ENCODE assay signal across 10 mouse cellular contexts in genomic region chr12:9581011-9581410, GRCm38 (mm10). TPM values are rescaled to one million over a fixed set of nuclear protein-coding genes. Genes with fewer than 3 reads are reported as not detected.
DNase-seq lines count a peak whose midpoint lies in the region; ATAC-seq lines count a peak whose summit lies in the region.
"Had no signal": no experiment of that assay in that cellular context is flagged by ENCODE, and none has a peak within 500 bp of the region (broad histone marks: within the 10 kb centered on the region; RNA-seq: fewer than 3 reads in every experiment).

No protein-coding gene starts in this region.

- peaks cover 44% of the 10 kb centered on the region for H3K4me1 ChIP-seq in forebrain, embryonic 10.5 days
- H3K4me1 ChIP-seq in forebrain, embryonic 14.5 days (ENCODE audit: control insufficient read depth, insufficient read depth, low read length), result peaks cover 2% of the 10 kb centered on the region; the same call in 1 of the 2 replicates
- H3K4me1 ChIP-seq in limb, embryonic 15.5 days, result peaks cover 47% of the 10 kb centered on the region
- peaks cover 9% of the 10 kb centered on the region; the same call in 1 of the 2 replicates for H3K4me1 ChIP-seq in stomach, embryonic 16.5 days (ENCODE audit: control insufficient read depth, insufficient read depth, low read length)

- WGBS in forebrain, embryonic 10.5 days, result under 1% methylated on average over 30 of the region's 30 CpGs
- 0% methylated on average over 30 of the region's 30 CpGs for WGBS in forebrain, embryonic 14.5 days
- WGBS in limb, embryonic 15.5 days, result 10% methylated on average over 30 of the region's 30 CpGs
- WGBS in stomach, embryonic 16.5 days, result 14% methylated on average over 30 of the region's 30 CpGs

- peak overlapping the region; percentile 34 for H3K4me3 ChIP-seq in forebrain, embryonic 10.5 days
- H3K4me3 ChIP-seq in forebrain, embryonic 14.5 days (ENCODE audit: low read depth, low read length), result no peak overlapping the region
- peak overlapping the region; percentile 27 for H3K4me3 ChIP-seq in limb, embryonic 15.5 days
- peak overlapping the region; percentile 32 for H3K4me3 ChIP-seq in stomach, embryonic 16.5 days (replicated peaks; ENCODE audit: low read length)

- DNase-seq in forebrain, embryonic 10.5 days (ENCODE audit: extremely low spot score, low spot score), result peak; percentile 49
- no peak for DNase-seq in forebrain, embryonic 14.5 days (ENCODE audit: low spot score)
- peak; percentile 53 for DNase-seq in testis, postnatal 10 days (ENCODE audit: low spot score)
- DNase-seq in testis, postnatal 14 days (ENCODE audit: low spot score), result no peak
- DNase-seq in urinary bladder, postnatal 4 days (ENCODE audit: low spot score in 2 of 2), result no peak
- DNase-seq in layer of hippocampus, adult 8-10 months (ENCODE audit: low spot score in 2 of 2), result no peak
- DNase-seq: adrenal gland, adult 8-10 months; kidney, adult 9 months had no signal

- H3K9me3 ChIP-seq in forebrain, embryonic 10.5 days, result no peaks in the 10 kb centered on the region
- H3K9me3 ChIP-seq in forebrain, embryonic 14.5 days (replicated peaks; ENCODE audit: control insufficient read depth, low read length), result no peaks in the 10 kb centered on the region
- H3K9me3 ChIP-seq in limb, embryonic 15.5 days, result no peaks in the 10 kb centered on the region
- no peaks in the 10 kb centered on the region for H3K9me3 ChIP-seq in stomach, embryonic 16.5 days (replicated peaks; ENCODE audit: control insufficient read depth, low read length)

- H3K27me3 ChIP-seq in forebrain, embryonic 10.5 days (ENCODE audit: poor library complexity, severe bottlenecking), result peaks cover 92% of the 10 kb centered on the region
- peaks cover 85% of the 10 kb centered on the region for H3K27me3 ChIP-seq in forebrain, embryonic 14.5 days (replicated peaks; ENCODE audit: control insufficient read depth, insufficient read depth, low read length)
- H3K27me3 ChIP-seq in limb, embryonic 15.5 days, result peaks cover 74% of the 10 kb centered on the region
- H3K27me3 ChIP-seq in stomach, embryonic 16.5 days (ENCODE audit: control insufficient read depth, insufficient read depth, low read length), result peaks cover 28% of the 10 kb centered on the region

- ATAC-seq in forebrain, embryonic 14.5 days, result no peak
- ATAC-seq in limb, embryonic 15.5 days (ENCODE audit: insufficient number of reproducible peaks, low FRiP score, low TSS enrichment, low read depth), result no peak
- no peak for ATAC-seq in stomach, embryonic 16.5 days (ENCODE audit: insufficient read depth, low FRiP score)

- H3K4me2 ChIP-seq in forebrain, embryonic 14.5 days (ENCODE audit: low read length), result no peak overlapping the region
- H3K4me2 ChIP-seq in limb, embryonic 15.5 days, result peak overlapping the region; percentile 75
- H3K4me2 ChIP-seq in stomach, embryonic 16.5 days (ENCODE audit: low read depth, low read length), result peak overlapping the region; percentile 57

- H3K9ac ChIP-seq in forebrain, embryonic 14.5 days (ENCODE audit: low read length), result no peak overlapping the region
- 0 out of 2 replicates have a peak overlapping the region, but pooled peaks have one; percentile 31 for H3K9ac ChIP-seq in limb, embryonic 15.5 days
- peak overlapping the region; percentile 32; the same call in 1 of the 2 replicates for H3K9ac ChIP-seq in stomach, embryonic 16.5 days (ENCODE audit: low read length)

- no peak overlapping the region for H3K27ac ChIP-seq in forebrain, embryonic 10.5 days
- H3K27ac ChIP-seq in forebrain, embryonic 14.5 days (ENCODE audit: low read depth, low read length), result no peak overlapping the region
- no peak overlapping the region for H3K27ac ChIP-seq in limb, embryonic 15.5 days
- H3K27ac ChIP-seq in stomach, embryonic 16.5 days (ENCODE audit: low read length), result no peak overlapping the region

- no peaks in the 10 kb centered on the region for H3K36me3 ChIP-seq in forebrain, embryonic 10.5 days (replicated peaks)
- H3K36me3 ChIP-seq in forebrain, embryonic 14.5 days (ENCODE audit: control insufficient read depth, insufficient read depth, low read length), result no peaks in the 10 kb centered on the region
- no peaks in the 10 kb centered on the region for H3K36me3 ChIP-seq in limb, embryonic 15.5 days
- H3K36me3 ChIP-seq in stomach, embryonic 16.5 days (ENCODE audit: control insufficient read depth, insufficient read depth, low read length), result no peaks in the 10 kb centered on the region

RNA-seq across cellular contexts. Expression of gene Osr1, which starts 11.1 kb away (rescaled TPM):
- polyA plus RNA-seq in forebrain, embryonic 10.5 days (2016; fragmentation: Nextera tagmentation; extraction: Ambion mirVana), result 2.3 and 3.4 TPM in 2 replicates
- 5.4 and 8.7 TPM in 2 replicates for polyA plus RNA-seq in forebrain, embryonic 14.5 days (2014; fragmentation: Nextera tagmentation; extraction: Ambion mirVana)
- polyA plus RNA-seq in limb, embryonic 15.5 days (2015; fragmentation: Nextera tagmentation; extraction: Ambion mirVana), result 68.9 and 73.4 TPM in 2 replicates
- 37.6 and 39.8 TPM in 2 replicates for polyA plus RNA-seq in stomach, embryonic 16.5 days (2015; fragmentation: Nextera tagmentation; extraction: Ambion mirVana)
- total RNA-seq in layer of hippocampus, adult 8-10 months (2022), result 1 to 10 TPM; 3.5 to 4.0 (median 3.6) TPM

Comparison
In these comparisons a context has a peak if more than half of its experiments do, and no peak if none do; other contexts are left out.
1. DNase-seq: peak in forebrain, embryonic 10.5 days (single experiment) and testis, postnatal 10 days (single experiment); none in forebrain, embryonic 14.5 days (single experiment), testis, postnatal 14 days (single experiment), urinary bladder, postnatal 4 days (0 of 2) and layer of hippocampus, adult 8-10 months (0 of 2).